ENCODE assay signal across 12 mouse cellular contexts in genomic region chr4:109226071-109226470, GRCm38 (mm10). TPM values are rescaled to one million over a fixed set of nuclear protein-coding genes. Genes with fewer than 3 reads are reported as not detected.
DNase-seq lines count a peak whose midpoint lies in the region; ATAC-seq and TF ChIP-seq lines count a peak whose summit lies in the region.
"Had no signal": no experiment of that assay in that cellular context is flagged by ENCODE, and none has a peak within 500 bp of the region (broad histone marks: within the 10 kb centered on the region; RNA-seq: fewer than 3 reads in every experiment).

No protein-coding gene starts in this region.

- no peaks in the 10 kb centered on the region for H3K36me3 ChIP-seq in forebrain, embryonic 15.5 days
- no peaks in the 10 kb centered on the region for H3K36me3 ChIP-seq in forebrain, embryonic 16.5 days (ENCODE audit: control insufficient read depth, insufficient read depth)
- no peaks in the 10 kb centered on the region for H3K36me3 ChIP-seq in heart, postnatal 0 days (replicated peaks; ENCODE audit: control insufficient read depth, insufficient read depth, low read length)
- no peaks in the 10 kb centered on the region for H3K36me3 ChIP-seq in neural tube, embryonic 14.5 days (ENCODE audit: control insufficient read depth, insufficient read depth, low read length)
- H3K36me3 ChIP-seq: limb, embryonic 10.5 days had no signal

- peaks cover 12% of the 10 kb centered on the region for H3K4me1 ChIP-seq in forebrain, embryonic 15.5 days
- peaks cover 15% of the 10 kb centered on the region for H3K4me1 ChIP-seq in forebrain, embryonic 16.5 days (replicated peaks; ENCODE audit: control insufficient read depth, insufficient read depth, low read length)
- peaks cover 3% of the 10 kb centered on the region; the same call in 1 of the 2 replicates for H3K4me1 ChIP-seq in heart, postnatal 0 days (ENCODE audit: control insufficient read depth, insufficient read depth)
- 0 out of 2 replicates have a peak, but pooled peaks cover 2% of the 10 kb centered on the region for H3K4me1 ChIP-seq in neural tube, embryonic 14.5 days (ENCODE audit: control insufficient read depth, insufficient read depth, low read length)

- no peak overlapping the region for H3K4me2 ChIP-seq in forebrain, embryonic 15.5 days (replicated peaks)
- H3K4me2 ChIP-seq in forebrain, embryonic 16.5 days (ENCODE audit: low read length), result no peak overlapping the region
- no peak overlapping the region for H3K4me2 ChIP-seq in heart, postnatal 0 days (ENCODE audit: low read depth, low read length)
- no peak overlapping the region for H3K4me2 ChIP-seq in neural tube, embryonic 14.5 days (ENCODE audit: low read depth, low read length)

- H3K9ac ChIP-seq in forebrain, embryonic 15.5 days (replicated peaks), result no peak overlapping the region
- H3K9ac ChIP-seq in forebrain, embryonic 16.5 days (replicated peaks; ENCODE audit: low read depth, low read length), result no peak overlapping the region
- H3K9ac ChIP-seq in heart, postnatal 0 days (replicated peaks; ENCODE audit: low read depth, low read length), result no peak overlapping the region
- H3K9ac ChIP-seq in neural tube, embryonic 14.5 days (replicated peaks; ENCODE audit: low read depth, low read length), result no peak overlapping the region

- WGBS in forebrain, embryonic 15.5 days, result 57% methylated on average over 5 of the region's 5 CpGs
- 60% methylated on average over 5 of the region's 5 CpGs for WGBS in forebrain, embryonic 16.5 days
- 54% methylated on average over 5 of the region's 5 CpGs for WGBS in heart, postnatal 0 days
- WGBS in neural tube, embryonic 14.5 days, result 69% methylated on average over 5 of the region's 5 CpGs

- peak; percentile 8 for DNase-seq in kidney, postnatal 10 days
- no peak for DNase-seq in kidney, postnatal 36 days
- no peak for DNase-seq in heart, postnatal 0 days (ENCODE audit: low spot score)
- DNase-seq: cerebellum, adult 9-11 months had no signal

- TF ChIP-seq EP300 in heart, postnatal 0 days (IDR thresholded peaks at IDR 0.05; ENCODE audit: low read depth), result no peak

- no peak overlapping the region for H3K4me3 ChIP-seq in forebrain, embryonic 15.5 days
- H3K4me3 ChIP-seq in forebrain, embryonic 16.5 days (replicated peaks; ENCODE audit: low read length), result no peak overlapping the region
- no peak overlapping the region for H3K4me3 ChIP-seq in heart, postnatal 0 days (ENCODE audit: low read depth, low read length)
- no peak overlapping the region for H3K4me3 ChIP-seq in neural tube, embryonic 14.5 days (ENCODE audit: low read depth, low read length)
- H3K4me3 ChIP-seq: limb, embryonic 10.5 days had no signal

- no peaks in the 10 kb centered on the region for H3K9me3 ChIP-seq in forebrain, embryonic 15.5 days
- H3K9me3 ChIP-seq in forebrain, embryonic 16.5 days (ENCODE audit: control insufficient read depth, low read length), result no peaks in the 10 kb centered on the region
- H3K9me3 ChIP-seq in heart, postnatal 0 days (replicated peaks; ENCODE audit: control insufficient read depth, low read length), result no peaks in the 10 kb centered on the region
- no peaks in the 10 kb centered on the region for H3K9me3 ChIP-seq in neural tube, embryonic 14.5 days (ENCODE audit: control insufficient read depth, low read length)
- H3K9me3 ChIP-seq: limb, embryonic 10.5 days had no signal

- TF ChIP-seq CTCF in heart, postnatal 0 days (IDR thresholded peaks at IDR 0.05; ENCODE audit: low read depth), result no peak

- ATAC-seq in forebrain, embryonic 15.5 days (replicated peaks), result no peak
- no peak for ATAC-seq in forebrain, embryonic 16.5 days
- peak; percentile 28 for ATAC-seq in heart, postnatal 0 days (ENCODE audit: insufficient read depth, low read depth)
- no peak for ATAC-seq in neural tube, embryonic 14.5 days (ENCODE audit: low read depth)
- ATAC-seq in granulocyte monocyte progenitor cell, adult 5-6 weeks (replicated peaks; ENCODE audit: poor library complexity, severe bottlenecking), result no peak
- ATAC-seq in megakaryocyte, adult 5-6 weeks (ENCODE audit: poor library complexity, severe bottlenecking), result no peak

- peak overlapping the region; percentile 68 for H3K27ac ChIP-seq in forebrain, embryonic 15.5 days (replicated peaks)
- no peak overlapping the region; the same call in 1 of the 2 replicates for H3K27ac ChIP-seq in forebrain, embryonic 16.5 days (ENCODE audit: low read length)
- H3K27ac ChIP-seq in heart, postnatal 0 days (ENCODE audit: low read depth), result no peak overlapping the region
- H3K27ac ChIP-seq in neural tube, embryonic 14.5 days (ENCODE audit: low read depth, low read length), result peak overlapping the region; percentile 11
- H3K27ac ChIP-seq: limb, embryonic 10.5 days; macrophage had no signal

- H3K27me3 ChIP-seq in forebrain, embryonic 15.5 days, result no peaks in the 10 kb centered on the region
- H3K27me3 ChIP-seq in forebrain, embryonic 16.5 days (replicated peaks; ENCODE audit: control insufficient read depth, insufficient read depth, low read length), result no peaks in the 10 kb centered on the region
- no peaks in the 10 kb centered on the region for H3K27me3 ChIP-seq in heart, postnatal 0 days (ENCODE audit: control insufficient read depth, insufficient read depth, low read length)
- H3K27me3 ChIP-seq in neural tube, embryonic 14.5 days (ENCODE audit: control insufficient read depth, insufficient read depth, low read length), result no peaks in the 10 kb centered on the region

RNA-seq across cellular contexts. Expression of gene Calr4, which starts 8.2 kb away (rescaled TPM):
- polyA plus RNA-seq in forebrain, embryonic 15.5 days (2015; fragmentation: Nextera tagmentation; extraction: Ambion mirVana), result 0.38 and 0.80 TPM in 2 replicates
- polyA plus RNA-seq in forebrain, embryonic 16.5 days (2015; fragmentation: Nextera tagmentation; extraction: Ambion mirVana), result 0.44 and 0.51 TPM in 2 replicates
- total RNA-seq in heart, postnatal 0 days (2014; rRNA removed; ENCODE audit: low replicate concordance), result not detected in 2 replicates
- polyA plus RNA-seq in heart, postnatal 0 days (2015; fragmentation: Nextera tagmentation; extraction: Ambion mirVana), result not detected in 2 replicates
- 1.6 and 2.2 TPM in 2 replicates for polyA plus RNA-seq in neural tube, embryonic 14.5 days (2014; fragmentation: Nextera tagmentation; extraction: Ambion mirVana)
- total RNA-seq in granulocyte monocyte progenitor cell, adult 5-6 weeks (2014; fragmentation: Nextera tagmentation), result not detected in 2 replicates
- total RNA-seq in granulocyte monocyte progenitor cell, adult 5-6 weeks (2017), result not detected in 2 replicates
- total RNA-seq in megakaryocyte, adult 5-6 weeks (2015), result 0.07 and 0.14 TPM in 2 replicates
- 0.55 TPM in 1 of 2 replicates, not detected in the other for total RNA-seq in megakaryocyte, adult 5-6 weeks (2017)
- polyA plus RNA-seq: limb, embryonic 10.5 days; macrophage; spleen, adult 2 months had no signal

RNA-seq across cellular contexts. Expression of gene Osbpl9, which starts 24.0 kb away (rescaled TPM):
- polyA plus RNA-seq in forebrain, embryonic 15.5 days (2015; fragmentation: Nextera tagmentation; extraction: Ambion mirVana), result 76.7 and 78.5 TPM in 2 replicates
- polyA plus RNA-seq in forebrain, embryonic 16.5 days (2015; fragmentation: Nextera tagmentation; extraction: Ambion mirVana), result 76.9 and 86.5 TPM in 2 replicates
- total RNA-seq in heart, postnatal 0 days (2014; rRNA removed; ENCODE audit: low replicate concordance), result 49.7 and 68.3 TPM in 2 replicates
- polyA plus RNA-seq in heart, postnatal 0 days (2015; fragmentation: Nextera tagmentation; extraction: Ambion mirVana), result 49.0 and 49.2 TPM in 2 replicates
- 89.2 and 98.8 TPM in 2 replicates for polyA plus RNA-seq in neural tube, embryonic 14.5 days (2014; fragmentation: Nextera tagmentation; extraction: Ambion mirVana)
- total RNA-seq in granulocyte monocyte progenitor cell, adult 5-6 weeks (2014; fragmentation: Nextera tagmentation), result 44.6 and 46.0 TPM in 2 replicates
- total RNA-seq in granulocyte monocyte progenitor cell, adult 5-6 weeks (2017), result 62.0 and 64.7 TPM in 2 replicates
- 194 and 217 TPM in 2 replicates for total RNA-seq in megakaryocyte, adult 5-6 weeks (2015)
- total RNA-seq in megakaryocyte, adult 5-6 weeks (2017), result 161 and 173 TPM in 2 replicates

RNA-seq across cellular contexts. Expression of gene Eps15, which starts 54.0 kb away (rescaled TPM):
- polyA plus RNA-seq in forebrain, embryonic 15.5 days (2015; fragmentation: Nextera tagmentation; extraction: Ambion mirVana), result 39.6 and 40.6 TPM in 2 replicates
- polyA plus RNA-seq in forebrain, embryonic 16.5 days (2015; fragmentation: Nextera tagmentation; extraction: Ambion mirVana), result 41.5 and 46.0 TPM in 2 replicates
- 14.0 and 26.2 TPM in 2 replicates for total RNA-seq in heart, postnatal 0 days (2014; rRNA removed; ENCODE audit: low replicate concordance)
- polyA plus RNA-seq in heart, postnatal 0 days (2015; fragmentation: Nextera tagmentation; extraction: Ambion mirVana), result 17.4 and 18.2 TPM in 2 replicates
- 82.4 and 101 TPM in 2 replicates for polyA plus RNA-seq in neural tube, embryonic 14.5 days (2014; fragmentation: Nextera tagmentation; extraction: Ambion mirVana)
- total RNA-seq in granulocyte monocyte progenitor cell, adult 5-6 weeks (2014; fragmentation: Nextera tagmentation), result 48.3 and 49.2 TPM in 2 replicates
- total RNA-seq in granulocyte monocyte progenitor cell, adult 5-6 weeks (2017), result 28.3 and 35.2 TPM in 2 replicates
- 127 and 129 TPM in 2 replicates for total RNA-seq in megakaryocyte, adult 5-6 weeks (2015)
- 103 and 126 TPM in 2 replicates for total RNA-seq in megakaryocyte, adult 5-6 weeks (2017)

Comparison
In these comparisons a context has a peak if more than half of its experiments do, and no peak if none do; other contexts are left out.
1. H3K27ac ChIP-seq: peak in forebrain, embryonic 15.5 days (single experiment) and neural tube, embryonic 14.5 days (single experiment); none in forebrain, embryonic 16.5 days (single experiment) and heart, postnatal 0 days (single experiment).